Mouse (Mus musculus) CH12.LX (cell line): ENCODE measurements around the gene Olfr101.

Experiments used
- CTCF ChIP-seq, 2 experiments: IDR thresholded peaks in 1 of 2; conservative IDR thresholded peaks in 1 of 2; 2 replicates each; pipeline ENCODE4 v1.5.1; 2011 to 2012; ENCODE audit warnings: low read depth in 2 of 2, low read length in 2 of 2, improper control_type of control experiment in 1 of 2, inconsistent platforms in 1 of 2, mild to moderate bottlenecking in 1 of 2, moderate library complexity in 1 of 2
- ELF1 ChIP-seq: IDR thresholded peaks from 2 replicates; pipeline ENCODE4 v1.6.1; 2014; ENCODE audit warnings: low read depth, mild to moderate bottlenecking, inconsistent platforms, low read length, improper control_type of control experiment
- EP300 ChIP-seq: IDR thresholded peaks from 2 replicates; pipeline ENCODE4 v1.6.1; 2011; ENCODE audit warnings: low read length, improper control_type of control experiment
- GABPA ChIP-seq: IDR thresholded peaks from 2 replicates; pipeline ENCODE4 v1.6.1; 2012; ENCODE audit warnings: low read depth, low read length, improper control_type of control experiment, inconsistent platforms; ENCODE audit not compliant: insufficient replicate concordance
- IRF4 ChIP-seq: IDR thresholded peaks from 2 replicates; pipeline ENCODE4 v1.6.1; 2014; ENCODE audit warnings: low read depth, mild to moderate bottlenecking, inconsistent platforms, low read length, improper control_type of control experiment
- MAX ChIP-seq: IDR thresholded peaks from 2 replicates; pipeline ENCODE4 v1.6.1; 2011; ENCODE audit warnings: low read length, improper control_type of control experiment
- MYC ChIP-seq: IDR thresholded peaks from 2 replicates; pipeline ENCODE4 v1.6.1; 2011; ENCODE audit warnings: low read depth, mild to moderate bottlenecking, improper control_type of control experiment, low read length
- PAX5 ChIP-seq: IDR thresholded peaks from 2 replicates; pipeline ENCODE4 v1.6.1; 2012; ENCODE audit warnings: low read length, inconsistent platforms, mixed read lengths
- POLR2A ChIP-seq: IDR thresholded peaks from 2 replicates; pipeline ENCODE4 v1.6.1; 2011; ENCODE audit warnings: low read depth, mild to moderate bottlenecking, improper control_type of control experiment, low read length
- RAD21 ChIP-seq: IDR thresholded peaks from 2 replicates; pipeline ENCODE4 v1.6.1; 2011; ENCODE audit warnings: low read depth, mild to moderate bottlenecking, low read length, improper control_type of control experiment, moderate library complexity
- TCF12 ChIP-seq: IDR thresholded peaks from 2 replicates; pipeline ENCODE4 v1.6.1; 2014; ENCODE audit warnings: low read depth, mild to moderate bottlenecking, inconsistent platforms, low read length, improper control_type of control experiment
- ZNF384 ChIP-seq: IDR thresholded peaks from 2 replicates; pipeline ENCODE4 v1.6.1; 2012; ENCODE audit warnings: low read depth, low read length, improper control_type of control experiment, inconsistent platforms

DNA sequence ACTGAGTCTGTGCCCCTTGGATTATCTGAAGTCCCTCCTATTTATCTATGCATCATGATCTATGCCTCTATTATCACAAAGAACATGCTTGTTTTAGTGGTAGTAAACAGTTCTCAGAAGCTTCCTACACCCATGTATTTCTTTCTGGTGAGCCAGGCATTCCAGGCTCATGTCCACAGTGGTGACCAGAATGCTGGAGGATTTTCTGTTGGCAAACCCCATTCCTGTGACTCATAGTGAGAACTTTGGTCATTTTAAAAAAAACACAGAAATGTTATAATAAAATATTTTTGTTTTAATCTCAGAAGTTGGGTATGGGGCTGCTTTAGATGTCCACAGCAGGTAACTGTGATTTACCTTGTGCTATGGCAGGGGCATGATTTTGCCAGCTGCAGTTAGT, 54.7 kb downstream of the Olfr101 start:
- TF ChIP-seq POLR2A (no peak), CTCF (conservative IDR thresholded peaks at IDR 0.05 in 1 of 2, IDR thresholded peaks at IDR 0.05 in 1 of 2; ENCODE audit: low read depth in 2 of 2, low read length in 2 of 2) (no peak), GABPA (no peak), MAX (no peak), ZNF384 (no peak), TCF12 (no peak), PAX5 (no peak), ELF1 (no peak), IRF4 (no peak), MYC (no peak), RAD21 (no peak), EP300 (no peak)
